Mouse (Mus musculus) mouse trophoblast stem cell (cell line): ENCODE measurements around the gene Sgsh.

Source experiments
- in situ Hi-C, 2 experiments: fragments of 300-500 bp; cut with MseI, MboI; formaldehyde crosslinking; loops; 2 replicates in 1 of 2; 3 replicates in 1 of 2; pipeline ENCODE4 v1.15.1; 2025

Gene Sgsh

GRCm38 (mm10) chr11:119377326-119377725 lies 22.0 kb upstream of the Sgsh start:
- in situ Hi-C loops: no loop called here

DNA sequence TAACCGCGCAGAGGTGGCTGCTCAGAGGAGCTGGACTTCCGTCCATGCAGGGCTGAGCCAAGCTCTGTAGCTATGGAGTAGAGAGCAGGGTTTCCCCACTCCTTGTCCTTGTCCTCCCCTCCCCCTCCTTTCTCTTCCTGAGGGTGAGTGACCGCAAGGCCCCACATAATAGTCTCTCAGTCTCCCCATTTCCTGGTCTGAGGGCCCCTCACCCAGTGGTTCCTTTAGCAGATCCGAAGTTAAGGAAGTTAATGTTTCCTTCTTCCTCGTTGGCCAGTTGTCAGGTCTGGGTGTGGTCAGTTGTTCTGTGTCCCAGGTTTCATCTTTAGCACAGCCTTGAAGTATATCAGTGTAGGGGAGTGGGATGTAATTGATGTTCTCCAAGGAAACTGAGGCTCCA lies 20.1 kb upstream of the Sgsh start:
- in situ Hi-C loops: no loop called here

GRCm38 (mm10) chr11:119363534-119364145 lies 8.3 kb upstream of the Sgsh start:
- in situ Hi-C loops: no loop called here

DNA sequence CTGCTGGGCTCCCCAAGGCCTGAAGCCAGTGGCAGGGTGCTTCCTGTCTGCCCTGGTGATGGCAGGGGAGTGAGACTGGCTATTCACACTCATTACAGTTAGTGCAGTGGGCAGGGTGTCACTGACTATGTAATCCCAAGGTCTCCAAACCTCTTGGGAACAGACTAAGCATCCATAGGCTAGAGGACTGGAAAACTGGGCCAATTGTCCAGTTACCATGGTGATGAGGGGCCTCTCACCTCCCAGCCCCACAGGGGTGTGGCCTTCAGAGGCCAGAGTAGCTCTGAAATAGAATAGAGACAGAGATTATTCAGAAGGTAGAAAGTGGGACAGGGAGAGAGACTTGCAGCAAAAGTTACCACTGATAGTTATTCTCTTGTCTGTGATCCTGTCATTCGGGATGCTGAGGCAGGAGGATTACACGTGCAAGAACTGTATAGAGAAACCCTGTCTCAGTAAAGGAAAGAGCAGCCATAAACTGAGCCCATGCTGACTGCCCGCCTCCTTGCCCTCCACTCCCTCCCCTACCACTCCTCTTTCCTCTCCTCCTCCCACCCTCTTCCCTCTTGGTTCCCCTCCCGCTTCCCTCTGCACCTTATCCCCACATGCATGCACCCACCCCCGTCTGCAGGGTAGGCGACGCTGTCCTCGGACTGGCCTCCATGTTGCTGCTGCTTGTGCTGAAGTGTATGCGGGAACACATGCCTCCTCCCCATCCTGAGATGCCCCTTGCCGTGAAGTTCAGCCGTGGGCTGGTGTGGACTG lies 7.6 kb upstream of the Sgsh start:
- in situ Hi-C loops: no loop called here

DNA sequence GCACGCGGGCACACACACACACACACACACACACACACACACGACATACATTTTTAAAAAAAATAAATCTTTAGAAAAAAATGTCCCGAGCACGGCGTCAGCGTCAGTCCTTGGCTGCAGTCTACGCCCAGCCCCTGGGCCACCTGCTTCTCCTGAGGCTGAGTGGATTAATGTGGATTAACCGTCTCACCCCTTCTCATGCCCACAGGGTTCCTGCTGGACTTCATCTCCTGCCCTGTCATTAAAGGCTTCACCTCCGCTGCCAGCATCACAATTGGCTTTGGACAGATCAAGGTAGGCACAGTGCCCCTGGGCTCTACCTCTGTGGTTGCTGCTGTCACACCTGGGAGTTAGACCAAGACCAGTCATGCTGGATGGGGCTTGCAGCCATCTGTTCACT lies 3.8 kb upstream of the Sgsh start:
- in situ Hi-C loops: no loop called here

DNA sequence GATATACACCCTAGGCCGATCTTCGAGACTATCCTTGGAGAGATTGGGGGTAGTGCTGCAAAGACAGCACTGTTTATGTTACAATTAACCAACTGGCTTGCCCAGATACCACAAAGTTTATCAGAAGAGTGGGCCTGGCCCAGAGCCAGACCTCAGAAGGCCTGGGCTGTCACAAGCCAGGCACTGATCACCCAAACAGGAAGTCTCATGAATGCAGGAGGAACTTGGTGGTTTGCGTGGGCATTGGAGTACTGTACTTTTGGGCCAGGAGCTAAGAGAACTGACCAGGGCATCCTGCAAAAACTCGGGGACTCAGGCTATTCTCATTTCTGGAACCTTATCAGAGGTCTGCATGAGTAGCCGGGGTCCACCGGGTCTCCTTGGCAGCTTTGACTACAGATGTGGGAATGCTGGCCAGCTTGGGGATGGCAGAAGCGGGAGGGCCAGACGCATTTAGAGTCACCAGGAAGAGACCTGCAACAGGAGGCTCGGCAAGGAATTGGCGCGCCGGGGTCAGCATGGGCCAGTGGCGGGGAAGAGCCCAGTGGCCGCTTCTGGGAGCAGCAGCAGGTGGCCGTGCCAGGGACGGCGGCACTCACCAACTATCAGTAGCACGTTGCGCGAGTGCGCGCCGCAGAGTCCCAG lies 416 bp downstream of the Sgsh start:
- in situ Hi-C loops: no loop called here

DNA sequence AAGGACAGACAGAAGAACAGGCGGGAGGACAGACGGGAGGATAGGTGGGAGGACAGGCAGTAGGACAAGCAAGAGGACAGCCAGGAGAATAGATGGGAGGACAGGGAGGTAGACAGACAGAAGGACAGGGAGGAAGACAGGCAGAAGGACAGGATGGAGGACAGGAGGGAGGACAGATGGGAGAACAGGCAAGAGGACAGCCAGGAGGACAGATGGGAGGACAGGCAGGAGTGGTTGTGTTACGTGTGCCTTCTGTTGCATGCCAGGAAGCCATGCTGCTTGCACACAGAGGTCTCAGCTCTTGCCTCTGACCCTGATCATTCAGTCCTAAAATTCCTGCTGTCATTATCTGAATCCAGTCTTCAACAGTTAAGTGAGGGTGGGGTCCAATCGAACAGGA lies 1.4 kb downstream of the Sgsh start:
- in situ Hi-C loops: no loop called here

DNA sequence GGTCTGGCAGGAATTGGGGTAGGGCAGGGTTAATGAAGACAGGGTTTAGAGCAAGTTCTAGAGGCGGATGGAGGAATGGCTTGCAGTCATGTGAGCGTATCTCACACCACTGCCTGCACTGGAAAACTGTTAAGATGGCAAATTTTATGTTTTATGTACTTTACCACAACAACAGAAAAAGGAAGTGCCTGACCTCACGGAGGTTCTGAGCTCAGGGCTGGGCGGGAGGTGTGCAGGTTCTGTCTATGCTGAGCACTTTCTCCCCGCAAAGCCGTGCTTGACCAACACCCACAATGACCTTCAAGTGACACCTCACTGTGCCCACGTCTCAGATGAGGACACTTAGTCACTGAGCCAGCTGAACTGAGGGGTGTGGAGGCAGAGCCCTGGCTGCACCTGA lies 3.2 kb downstream of the Sgsh start:
- in situ Hi-C loops: no loop called here

DNA sequence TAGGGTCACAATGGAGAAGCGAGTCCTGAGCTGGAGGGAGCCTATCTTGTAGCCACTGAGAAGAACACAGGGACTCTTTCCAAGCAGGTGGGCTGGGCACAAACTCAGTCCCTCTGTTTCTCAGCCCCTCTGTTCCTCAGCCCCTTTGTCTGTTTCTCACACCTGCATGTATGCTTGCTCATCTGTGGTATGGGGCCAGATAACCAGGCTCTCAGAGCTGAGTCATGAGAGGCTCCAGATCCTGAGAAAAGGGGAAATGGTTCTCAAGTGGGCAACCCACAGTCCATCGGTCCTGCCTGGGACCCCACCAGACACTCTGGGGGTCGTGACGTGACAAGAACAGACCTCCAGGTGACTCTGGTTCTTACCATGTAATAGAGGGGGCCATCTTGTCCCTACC lies 8.2 kb downstream of the Sgsh start:
- in situ Hi-C loops: no loop called here

GRCm38 (mm10) chr11:119344865-119345264 lies 10.5 kb downstream of the Sgsh start:
- in situ Hi-C loops: no loop called here

DNA sequence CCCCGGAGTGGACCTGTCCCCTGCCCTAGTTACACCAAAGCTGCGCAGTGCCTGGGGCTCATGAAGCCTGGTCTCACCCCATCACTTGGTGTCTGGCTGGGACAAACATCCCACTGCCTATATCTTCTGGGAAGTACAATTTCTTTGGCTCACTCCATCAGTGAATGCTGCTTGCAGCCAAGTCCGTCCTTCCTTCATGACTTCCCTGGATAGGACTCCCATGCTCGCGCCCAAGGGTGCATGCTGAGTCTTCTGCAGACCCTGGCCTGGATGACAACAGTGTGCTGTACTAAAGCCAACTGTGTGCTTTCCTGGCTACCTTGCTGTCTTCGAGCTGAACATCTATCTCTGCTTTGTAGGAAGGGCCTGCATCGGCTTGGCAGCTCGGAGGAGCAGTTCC lies 11.2 kb downstream of the Sgsh start:
- in situ Hi-C loops: no loop called here

GRCm38 (mm10) chr11:119339637-119340036 lies 15.7 kb downstream of the Sgsh start:
- in situ Hi-C loops: no loop called here

- in situ Hi-C loops: no loop called here
Measured at GRCm38 (mm10) chr11:119339179-119339578, 16.2 kb downstream of the Sgsh start.

GRCm38 (mm10) chr11:119338271-119339059 lies 16.9 kb downstream of the Sgsh start:
- in situ Hi-C loops: no loop called here

DNA sequence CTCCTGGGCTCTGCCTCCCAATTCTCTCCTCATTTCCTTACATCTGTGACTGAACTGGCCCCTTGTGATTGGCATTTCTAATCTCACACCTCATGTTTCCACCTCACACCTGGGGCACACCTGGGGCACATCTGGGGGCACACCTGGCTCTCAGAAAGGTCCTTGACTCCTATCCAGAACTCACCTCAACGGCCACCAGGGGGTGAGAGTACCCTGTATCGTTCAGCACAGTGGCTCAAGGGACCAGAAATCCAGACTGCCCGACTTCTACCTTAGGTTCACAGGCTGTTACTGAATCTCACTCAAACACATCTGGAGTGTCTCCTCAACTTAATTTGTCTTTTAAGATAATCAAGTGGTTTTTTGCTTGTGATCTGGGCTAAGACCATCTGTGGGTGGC lies 23.4 kb downstream of the Sgsh start:
- in situ Hi-C loops: no loop called here

- in situ Hi-C loops: no loop called here
Measured at GRCm38 (mm10) chr11:119330592-119330991, 24.7 kb downstream of the Sgsh start.

- in situ Hi-C loops: no loop called here
Measured at GRCm38 (mm10) chr11:119325068-119325467, 30.3 kb downstream of the Sgsh start.

DNA sequence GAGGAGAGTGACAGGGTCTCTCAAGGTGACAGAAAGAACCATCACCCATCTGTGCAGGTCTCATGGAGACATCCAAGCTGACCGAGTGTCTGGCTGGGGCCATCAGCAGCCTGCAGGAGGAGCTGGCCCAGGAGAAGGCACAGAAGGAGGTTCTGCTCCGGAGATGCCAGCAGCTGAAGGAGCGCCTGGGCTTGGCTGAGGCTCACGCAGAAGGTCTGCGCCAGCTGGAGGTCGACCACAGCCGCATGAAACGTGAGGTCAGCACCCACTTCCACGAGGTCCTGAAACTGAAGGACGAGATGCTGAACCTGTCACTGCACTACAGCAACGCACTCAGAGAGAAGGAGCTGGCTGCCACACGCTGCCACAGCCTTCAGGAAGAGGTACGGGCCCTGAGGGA lies 32.8 kb downstream of the Sgsh start:
- in situ Hi-C loops: no loop called here

DNA sequence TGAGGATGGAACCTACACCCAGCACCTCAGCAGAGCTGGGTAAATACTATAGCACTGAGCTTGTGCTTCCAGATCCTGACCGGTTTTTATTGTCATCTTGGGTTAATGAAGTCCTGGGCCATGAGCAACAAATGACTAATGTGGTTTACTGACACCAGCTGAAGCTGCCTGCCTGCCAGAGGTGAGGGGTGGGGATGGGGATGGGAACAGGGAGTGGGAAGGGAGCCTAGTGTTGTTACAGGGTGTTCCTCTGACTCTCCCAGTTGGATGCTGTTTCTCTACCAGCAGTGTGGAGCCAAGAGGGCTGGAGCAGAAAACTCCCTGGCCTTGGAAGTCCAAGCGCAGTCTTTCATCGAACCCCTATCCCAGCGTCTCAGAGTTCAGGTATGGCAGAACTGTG lies 38.6 kb downstream of the Sgsh start:
- in situ Hi-C loops: no loop called here

DNA sequence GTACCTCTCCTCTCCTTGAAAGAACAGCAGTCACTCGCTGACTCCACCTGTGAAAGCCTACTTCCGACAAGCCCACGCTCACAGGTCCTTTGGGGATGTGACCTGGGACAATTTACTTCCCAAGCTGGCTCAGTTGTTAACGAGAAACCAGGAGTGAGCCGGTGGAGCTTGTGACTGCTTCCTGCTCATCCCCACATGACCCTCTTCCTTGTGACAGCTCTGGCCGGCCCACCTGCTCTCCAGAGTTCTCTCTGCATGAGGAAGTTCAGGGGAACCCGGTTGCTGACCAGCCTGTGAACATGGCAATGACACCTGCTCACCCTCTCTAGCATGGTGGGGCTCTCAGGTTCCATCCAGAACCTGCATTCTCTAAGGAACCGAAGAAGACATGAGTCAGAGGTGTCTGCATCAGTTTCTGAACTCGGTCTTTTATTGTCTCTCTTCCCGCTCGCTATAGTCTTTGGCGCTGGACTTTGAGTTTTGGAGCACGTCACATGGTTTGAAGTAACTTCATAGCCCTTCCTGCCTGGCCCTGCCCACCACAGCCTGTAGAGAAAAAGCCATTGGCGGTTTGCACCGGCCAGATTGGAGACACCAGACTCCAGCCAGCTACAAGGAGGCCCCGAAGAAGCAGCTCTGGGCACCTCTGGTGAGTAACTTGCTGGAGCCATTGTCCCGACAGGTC lies 40.9 kb downstream of the Sgsh start:
- in situ Hi-C loops: no loop called here

GRCm38 (mm10) chr11:119310621-119311020 lies 44.7 kb downstream of the Sgsh start:
- in situ Hi-C loops: no loop called here

DNA sequence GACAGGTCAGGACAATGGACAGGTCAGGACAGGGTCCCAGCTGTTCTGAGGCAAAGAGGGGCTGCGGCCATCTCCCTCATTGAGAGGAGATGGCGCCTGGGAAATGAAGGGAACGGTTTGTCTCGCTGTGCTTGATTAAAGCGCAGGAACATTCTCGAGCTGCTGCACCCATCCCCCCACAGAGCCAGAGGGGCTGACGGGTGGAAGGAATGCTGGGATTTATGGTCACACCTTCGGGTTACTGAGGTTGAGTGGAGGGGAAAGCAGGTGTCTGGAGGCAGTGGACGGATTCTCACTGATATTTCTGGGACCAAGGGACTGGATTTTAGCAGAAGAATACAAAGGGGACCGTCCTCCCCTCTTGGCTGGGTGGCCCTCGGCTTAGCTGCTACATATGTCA lies 47.4 kb downstream of the Sgsh start:
- in situ Hi-C loops: no loop called here
